Mouse (Mus musculus) erythroblast, embryonic 14.5 days (primary cell): Measurements from ENCODE around the gene Gm20695. TPM values are rescaled to one million over a fixed set of nuclear protein-coding genes. Genes with fewer than 3 reads are reported as not detected.

Experiments
- H3K27me3 ChIP-seq: 2 replicates; pipeline ENCODE4 v1.6.1; 2012; ENCODE audit warnings: inconsistent platforms; ENCODE audit not compliant: control insufficient read depth
- H3K36me3 ChIP-seq: 2 replicates; pipeline ENCODE4 v1.6.1; 2012; ENCODE audit warnings: mild to moderate bottlenecking, inconsistent platforms; ENCODE audit not compliant: control insufficient read depth
- H3K4me1 ChIP-seq: 2 replicates; pipeline ENCODE4 v1.6.1; 2012; ENCODE audit warnings: inconsistent platforms; ENCODE audit not compliant: control insufficient read depth
- H3K4me3 ChIP-seq: replicated peaks from 2 replicates; pipeline ENCODE3; 2012; ENCODE audit warnings: moderate library complexity, mild to moderate bottlenecking, inconsistent platforms
- H3K9me3 ChIP-seq: 2 replicates; pipeline ENCODE4 v1.6.1; 2012; ENCODE audit warnings: low read length, inconsistent platforms, mixed read lengths; ENCODE audit not compliant: control insufficient read depth
- GATA1 ChIP-seq: IDR thresholded peaks from 2 replicates; pipeline ENCODE4 v1.6.1; 2012; ENCODE audit warnings: low read length, inconsistent platforms, mixed read lengths
- TAL1 ChIP-seq: IDR thresholded peaks from 3 replicates; pipeline ENCODE4 v1.6.1; 2012; ENCODE audit warnings: low read length, inconsistent platforms, mixed read lengths
- polyA plus RNA-seq: library from polyadenylated mRNA; stranded (reverse); fragments of >175 nt; gene quantifications from 2 replicates; pipeline ENCODE4 v1.2.3, GENCODE M21; 2012

Gene Gm20695
- polyA plus RNA-seq, 1 experiment, result not detected

- Histone ChIP-seq H3K9me3 (no peaks in the 10 kb centered on the region), H3K4me3 (no peak overlapping the region), H3K36me3 (peaks cover 49% of the 10 kb centered on the region), H3K27me3 (no peaks in the 10 kb centered on the region), H3K4me1 (peaks cover 12% of the 10 kb centered on the region)
- TF ChIP-seq TAL1 (no peak), GATA1 (no peak)
Observed at GRCm38 (mm10) chr16:3893739-3894138, 9.3 kb downstream of the Gm20695 start.

DNA sequence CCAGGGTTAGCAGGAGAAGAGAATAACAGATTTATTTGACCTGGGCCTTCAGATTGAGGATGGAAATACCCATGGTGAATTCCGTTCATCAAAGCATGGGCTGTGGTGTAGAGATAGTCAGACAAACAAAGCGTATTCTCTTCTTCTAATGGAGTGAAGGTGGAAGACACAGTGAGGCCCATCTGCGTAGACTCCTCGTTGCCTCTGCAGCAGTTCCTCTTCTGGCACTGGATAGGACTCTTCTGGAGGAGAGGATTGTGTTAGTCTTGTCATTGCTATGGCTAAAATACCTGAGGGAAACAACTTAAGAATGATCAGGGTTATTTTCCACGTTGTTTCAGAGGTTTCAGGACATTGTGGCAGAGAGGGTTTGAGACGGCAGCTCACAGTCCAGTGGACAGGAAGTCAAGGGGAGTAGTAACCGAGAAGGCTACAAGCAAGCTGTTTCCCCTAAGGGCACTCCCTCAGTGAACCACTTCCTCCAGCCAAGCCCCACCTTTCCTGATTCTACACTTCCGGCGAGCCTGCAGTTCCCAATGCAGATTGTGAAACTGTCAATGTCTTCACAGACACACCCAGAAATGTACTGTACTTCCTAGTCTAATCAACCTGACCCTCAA lies 10.8 kb downstream of the Gm20695 start:
- no peak for TF ChIP-seq TAL1
- no peak for TF ChIP-seq GATA1
- peaks cover 64% of the 10 kb centered on the region for H3K36me3 ChIP-seq
- no peak overlapping the region for H3K4me3 ChIP-seq
- no peaks in the 10 kb centered on the region for H3K9me3 ChIP-seq
- H3K27me3 ChIP-seq, result no peaks in the 10 kb centered on the region
- H3K4me1 ChIP-seq, result peaks cover 12% of the 10 kb centered on the region

- peaks cover 72% of the 10 kb centered on the region for H3K36me3 ChIP-seq
- H3K9me3 ChIP-seq, result no peaks in the 10 kb centered on the region
- TF ChIP-seq GATA1, result no peak
- TF ChIP-seq TAL1, result no peak
- H3K4me3 ChIP-seq, result no peak overlapping the region
- peaks cover 12% of the 10 kb centered on the region for H3K4me1 ChIP-seq
- no peaks in the 10 kb centered on the region for H3K27me3 ChIP-seq
Observed at GRCm38 (mm10) chr16:3896046-3896445, 11.6 kb downstream of the Gm20695 start.

GRCm38 (mm10) chr16:3896553-3896952 lies 12.1 kb downstream of the Gm20695 start:
- H3K4me3 ChIP-seq, result no peak overlapping the region
- H3K9me3 ChIP-seq, result no peaks in the 10 kb centered on the region
- TF ChIP-seq TAL1 (no peak), GATA1 (no peak)
- H3K4me1 ChIP-seq, result peaks cover 12% of the 10 kb centered on the region
- H3K27me3 ChIP-seq, result no peaks in the 10 kb centered on the region
- peaks cover 76% of the 10 kb centered on the region for H3K36me3 ChIP-seq

DNA sequence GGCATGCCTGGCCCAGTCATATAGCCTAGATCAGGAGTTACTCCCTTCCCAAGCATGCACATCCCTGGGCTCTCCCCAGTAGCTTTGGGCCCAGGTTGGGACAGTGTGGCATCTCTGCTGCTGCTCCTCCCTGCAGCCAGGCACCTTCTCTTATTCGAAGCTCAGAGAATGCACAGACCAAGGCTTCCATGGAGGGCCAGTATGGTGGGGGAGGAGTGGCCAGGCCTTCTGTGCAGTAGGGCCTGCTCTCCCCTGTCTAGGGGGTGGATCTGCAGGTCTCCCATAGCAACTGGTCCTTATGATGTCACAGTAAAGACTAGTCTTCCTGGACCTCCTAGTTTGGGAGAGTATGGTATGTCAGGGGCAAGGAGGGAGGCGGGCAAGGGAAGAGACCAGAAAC lies 23.0 kb downstream of the Gm20695 start:
- no peaks in the 10 kb centered on the region for H3K27me3 ChIP-seq
- no peaks in the 10 kb centered on the region for H3K9me3 ChIP-seq
- H3K4me3 ChIP-seq, result no peak overlapping the region
- H3K36me3 ChIP-seq, result peaks cover 45% of the 10 kb centered on the region
- no peak for TF ChIP-seq GATA1
- no peak for TF ChIP-seq TAL1
- peaks cover 32% of the 10 kb centered on the region for H3K4me1 ChIP-seq

DNA sequence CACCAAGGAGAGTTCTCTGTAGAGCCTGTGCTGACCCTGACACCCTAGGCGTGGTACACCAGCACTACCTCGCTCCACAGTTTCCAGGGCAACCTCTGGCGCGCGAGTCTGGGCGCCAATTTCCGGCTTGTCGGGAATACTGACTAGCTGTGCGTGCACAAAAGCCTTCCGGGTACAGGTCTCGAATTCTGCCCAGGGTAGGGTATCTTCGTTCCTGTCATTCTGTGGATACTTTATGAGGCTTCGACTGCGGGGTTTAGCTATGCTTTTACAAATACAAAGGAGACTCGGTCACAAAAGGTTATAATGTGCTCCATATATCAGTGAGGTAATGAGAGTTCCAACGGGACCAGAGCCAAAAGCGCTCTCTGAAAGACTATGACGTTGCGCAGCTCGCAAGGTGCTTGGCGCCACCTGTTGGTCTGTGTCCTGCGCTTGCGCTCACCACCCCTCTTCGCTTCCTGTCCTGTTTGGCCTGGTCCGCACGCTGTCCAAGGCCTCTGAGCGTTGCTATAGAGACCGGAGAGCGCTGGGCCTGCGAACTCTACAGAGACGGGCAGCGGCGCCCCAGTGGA lies 24.2 kb downstream of the Gm20695 start, which contains the start of the genes 1700037C18Rik and Cluap1:
1700037C18Rik (minus strand) TSS at position 153 of the 575 bp plus-strand sequence.
Cluap1 (plus strand) TSS at position 265 of the 575 bp plus-strand sequence.
- peaks cover 47% of the 10 kb centered on the region for H3K36me3 ChIP-seq
- H3K4me3 ChIP-seq, result peak within 1 kb of the TSS; percentile 81
- peaks cover 32% of the 10 kb centered on the region for H3K4me1 ChIP-seq
- no peaks in the 10 kb centered on the region for H3K27me3 ChIP-seq
- no peaks in the 10 kb centered on the region for H3K9me3 ChIP-seq
- TF ChIP-seq GATA1, result no peak
- TF ChIP-seq TAL1, result no peak

GRCm38 (mm10) chr16:3909118-3909517 lies 24.7 kb downstream of the Gm20695 start:
- Histone ChIP-seq H3K9me3 (no peaks in the 10 kb centered on the region), H3K27me3 (no peaks in the 10 kb centered on the region), H3K4me3 (peak overlapping the region; percentile 81), H3K36me3 (peaks cover 46% of the 10 kb centered on the region), H3K4me1 (peaks cover 32% of the 10 kb centered on the region)
- no peak for TF ChIP-seq TAL1
- TF ChIP-seq GATA1, result no peak

- Histone ChIP-seq H3K4me3 (no peak overlapping the region), H3K9me3 (peaks cover 3% of the 10 kb centered on the region; the same call in 1 of the 2 replicates), H3K27me3 (no peaks in the 10 kb centered on the region), H3K36me3 (peaks cover 54% of the 10 kb centered on the region), H3K4me1 (no peaks in the 10 kb centered on the region)
- TF ChIP-seq GATA1 (no peak), TAL1 (no peak)
Observed at GRCm38 (mm10) chr16:3920756-3921155, 36.3 kb downstream of the Gm20695 start.

GRCm38 (mm10) chr16:3923515-3923914 lies 39.1 kb downstream of the Gm20695 start:
- no peak for TF ChIP-seq GATA1
- TF ChIP-seq TAL1, result no peak
- Histone ChIP-seq H3K36me3 (peaks cover 49% of the 10 kb centered on the region), H3K27me3 (no peaks in the 10 kb centered on the region)

More at GRCm38 (mm10) chr16:3923515-3923914, 39.1 kb downstream of the Gm20695 start:
- Histone ChIP-seq H3K4me1 (no peaks in the 10 kb centered on the region), H3K4me3 (no peak overlapping the region), H3K9me3 (peaks cover 3% of the 10 kb centered on the region; the same call in 1 of the 2 replicates)
